Mouse (Mus musculus): ENCODE data around the gene Kctd19. TPM values are rescaled to one million over a fixed set of nuclear protein-coding genes. Genes with fewer than 3 reads are reported as not detected.

The Kctd19 gene
- polyA plus RNA-seq, 1 experiment from 2014 or later = 0.12 TPM

- H3K27ac ChIP-seq = peak overlapping the region; percentile 90
- peak overlapping the region; percentile 72 for H3K4me3 ChIP-seq
- peaks cover 36% of the 10 kb centered on the region for H3K27me3 ChIP-seq (ENCODE audit: insufficient read depth, poor library complexity, severe bottlenecking)
- H3K9me3 ChIP-seq = no peaks in the 10 kb centered on the region
- H3K36me3 ChIP-seq = 0 out of 2 replicates have a peak, but pooled peaks cover 3% of the 10 kb centered on the region
- H3K4me1 ChIP-seq (replicated peaks) = peaks cover 72% of the 10 kb centered on the region
- DNase-seq (ENCODE audit: low spot score) = peak; percentile 62
- WGBS = 1% methylated on average over 42 of the region's 48 CpGs
These were observed 64.1 kb downstream of the Kctd19 start for GRCm38 (mm10) chr8:105349096-105349771.

GRCm38 (mm10) chr8:105348450-105349095 lies 64.7 kb downstream of the Kctd19 start, which contains the start of gene Slc9a5:
TSS of gene Slc9a5 (plus strand) at chr8:105348843.
- Histone ChIP-seq H3K27me3 (ENCODE audit: insufficient read depth, poor library complexity, severe bottlenecking) (peaks cover 33% of the 10 kb centered on the region), H3K36me3 (no peaks in the 10 kb centered on the region), H3K9me3 (no peaks in the 10 kb centered on the region), H3K4me1 (replicated peaks) (peaks cover 71% of the 10 kb centered on the region), H3K27ac (peak within 1 kb of the TSS; percentile 90), H3K4me3 (peak within 1 kb of the TSS; percentile 72)
- under 1% methylated on average over 34 of the region's 34 CpGs for WGBS
- peak; percentile 83 for DNase-seq (ENCODE audit: low spot score)

GRCm38 (mm10) chr8:105347428-105348221 lies 65.7 kb downstream of the Kctd19 start, which contains the start of gene Fhod1:
TSS of gene Fhod1 (minus strand) at chr8:105347953.
- Histone ChIP-seq H3K4me3 (peak within 1 kb of the TSS; percentile 72), H3K27me3 (ENCODE audit: insufficient read depth, poor library complexity, severe bottlenecking) (peaks cover 31% of the 10 kb centered on the region), H3K4me1 (replicated peaks) (peaks cover 68% of the 10 kb centered on the region), H3K27ac (peak within 1 kb of the TSS; percentile 90), H3K9me3 (no peaks in the 10 kb centered on the region), H3K36me3 (no peaks in the 10 kb centered on the region)
- WGBS = under 1% methylated on average over 53 of the region's 53 CpGs
- DNase-seq (ENCODE audit: low spot score) = peak; percentile 96

GRCm38 (mm10) chr8:105346611-105347427 lies 66.5 kb downstream of the Kctd19 start:
- DNase-seq (ENCODE audit: low spot score) = peak; percentile 72
- under 1% methylated on average over 34 of the region's 34 CpGs for WGBS
- Histone ChIP-seq H3K36me3 (no peaks in the 10 kb centered on the region), H3K27ac (peak overlapping the region; percentile 90), H3K4me1 (replicated peaks) (peaks cover 68% of the 10 kb centered on the region), H3K4me3 (peak overlapping the region; percentile 72), H3K9me3 (no peaks in the 10 kb centered on the region), H3K27me3 (ENCODE audit: insufficient read depth, poor library complexity, severe bottlenecking) (peaks cover 31% of the 10 kb centered on the region)

- 68% methylated on average over 7 of the region's 7 CpGs for WGBS
- peaks cover 64% of the 10 kb centered on the region for H3K4me1 ChIP-seq (replicated peaks)
These were observed 68.0 kb downstream of the Kctd19 start for GRCm38 (mm10) chr8:105345061-105345975.

GRCm38 (mm10) chr8:105343791-105344574 lies 69.3 kb downstream of the Kctd19 start:
- 84% methylated on average over 8 of the region's 8 CpGs for WGBS
- Histone ChIP-seq H3K36me3 (no peaks in the 10 kb centered on the region), H3K9me3 (no peaks in the 10 kb centered on the region), H3K27me3 (ENCODE audit: insufficient read depth, poor library complexity, severe bottlenecking) (0 out of 2 replicates have a peak, but pooled peaks cover 10% of the 10 kb centered on the region), H3K4me3 (no peak overlapping the region), H3K27ac (no peak overlapping the region), H3K4me1 (replicated peaks) (peaks cover 54% of the 10 kb centered on the region)
- no peak for DNase-seq (ENCODE audit: low spot score)

More at GRCm38 (mm10) chr8:105345061-105345975, 68.0 kb downstream of the Kctd19 start:
- Histone ChIP-seq H3K9me3 (no peaks in the 10 kb centered on the region), H3K27me3 (ENCODE audit: insufficient read depth, poor library complexity, severe bottlenecking) (peaks cover 20% of the 10 kb centered on the region), H3K4me3 (peak overlapping the region; percentile 72; the same call in 1 of the 2 replicates), H3K27ac (peak overlapping the region; percentile 40; the same call in 1 of the 2 replicates), H3K36me3 (no peaks in the 10 kb centered on the region)
- no peak for DNase-seq (ENCODE audit: low spot score)

GRCm38 (mm10) chr8:105342768-105343167 lies 70.5 kb downstream of the Kctd19 start:
- 81% methylated on average over 4 of the region's 4 CpGs for WGBS
- no peak overlapping the region for H3K4me3 ChIP-seq
- no peak overlapping the region for H3K27ac ChIP-seq
- DNase-seq (ENCODE audit: low spot score) = no peak
- no peaks in the 10 kb centered on the region for H3K9me3 ChIP-seq
- peaks cover 42% of the 10 kb centered on the region for H3K4me1 ChIP-seq (replicated peaks)
- H3K36me3 ChIP-seq = peaks cover 11% of the 10 kb centered on the region
- 0 out of 2 replicates have a peak, but pooled peaks cover 10% of the 10 kb centered on the region for H3K27me3 ChIP-seq (ENCODE audit: insufficient read depth, poor library complexity, severe bottlenecking)

GRCm38 (mm10) chr8:105341399-105341798 lies 71.9 kb downstream of the Kctd19 start:
- H3K27me3 ChIP-seq (ENCODE audit: insufficient read depth, poor library complexity, severe bottlenecking) = peaks cover 14% of the 10 kb centered on the region; the same call in 1 of the 2 replicates
- H3K9me3 ChIP-seq = no peaks in the 10 kb centered on the region
- 50% methylated on average over 8 of the region's 8 CpGs for WGBS
- H3K27ac ChIP-seq = no peak overlapping the region
- H3K4me1 ChIP-seq (replicated peaks) = peaks cover 28% of the 10 kb centered on the region
- peaks cover 25% of the 10 kb centered on the region for H3K36me3 ChIP-seq
- no peak for DNase-seq (ENCODE audit: low spot score)
- no peak overlapping the region for H3K4me3 ChIP-seq

- WGBS = 85% methylated on average over 6 of the region's 6 CpGs
- Histone ChIP-seq H3K36me3 (peaks cover 38% of the 10 kb centered on the region), H3K27me3 (ENCODE audit: insufficient read depth, poor library complexity, severe bottlenecking) (peaks cover 11% of the 10 kb centered on the region; the same call in 1 of the 2 replicates), H3K4me3 (no peak overlapping the region), H3K4me1 (replicated peaks) (peaks cover 15% of the 10 kb centered on the region), H3K9me3 (no peaks in the 10 kb centered on the region), H3K27ac (no peak overlapping the region)
- no peak for DNase-seq (ENCODE audit: low spot score)
These were observed 73.2 kb downstream of the Kctd19 start for GRCm38 (mm10) chr8:105339886-105340635.

GRCm38 (mm10) chr8:105338992-105339391 lies 74.3 kb downstream of the Kctd19 start:
- WGBS = 67% methylated on average over 4 of the region's 4 CpGs
- Histone ChIP-seq H3K9me3 (no peaks in the 10 kb centered on the region), H3K4me1 (replicated peaks) (peaks cover 5% of the 10 kb centered on the region; the same call in 1 of the 2 replicates), H3K36me3 (peaks cover 49% of the 10 kb centered on the region), H3K27ac (no peak overlapping the region), H3K4me3 (no peak overlapping the region), H3K27me3 (ENCODE audit: insufficient read depth, poor library complexity, severe bottlenecking) (peaks cover 11% of the 10 kb centered on the region; the same call in 1 of the 2 replicates)
- DNase-seq (ENCODE audit: low spot score) = no peak
